Mouse (Mus musculus) CH12.LX (cell line): Measurements from ENCODE around the gene Ninl. TPM values are rescaled to one million over a fixed set of nuclear protein-coding genes. Genes with fewer than 3 reads are reported as not detected.

Source experiments
- DNase-seq: peaks from one replicate; pipeline ENCODE4 v3.0.0-alpha.2; 2013; ENCODE audit errors: extremely low read depth
- H3K27ac ChIP-seq: 2 replicates; pipeline ENCODE4 v1.5.1; 2012; ENCODE audit warnings: low read depth, mild to moderate bottlenecking, control low read depth, moderate library complexity; ENCODE audit not compliant: insufficient read depth
- H3K27me3 ChIP-seq: replicated peaks from 2 replicates; pipeline ENCODE3; 2012; ENCODE audit warnings: inconsistent platforms
- H3K36me3 ChIP-seq, 2 experiments: replicated peaks in 1 of 2; 2 replicates each; pipeline versions ENCODE3 to v1.6.1; 2012; ENCODE audit warnings: inconsistent platforms in 1 of 2, low read length in 1 of 2, mild to moderate bottlenecking in 1 of 2, mixed read lengths in 1 of 2, moderate library complexity in 1 of 2; ENCODE audit not compliant: control insufficient read depth in 1 of 2, insufficient read depth in 1 of 2
- H3K4me1 ChIP-seq, 2 experiments: 2 replicates each; pipeline ENCODE4 v1.6.1; 2012; ENCODE audit warnings: inconsistent platforms in 1 of 2, moderate library complexity in 1 of 2; ENCODE audit not compliant: insufficient read depth in 2 of 2, control insufficient read depth in 1 of 2
- H3K4me2 ChIP-seq: 2 replicates; pipeline ENCODE4 v1.6.1; 2012; ENCODE audit warnings: low read depth, mild to moderate bottlenecking, control low read depth; ENCODE audit not compliant: poor library complexity, insufficient read depth, severe bottlenecking
- H3K4me3 ChIP-seq, 3 experiments: fragments of 150-350 bp in 1 of 3; sonication (generic) in 1 of 3; replicated peaks in 1 of 3; 2 replicates each; pipeline versions ENCODE3 to v1.5.1; 2011 to 2012; ENCODE audit warnings: low read depth in 2 of 3, low read length in 2 of 3, mild to moderate bottlenecking in 2 of 3, moderate library complexity in 2 of 3, control low read depth in 1 of 3, improper control_type of control experiment in 1 of 3, inconsistent platforms in 1 of 3, mixed read lengths in 1 of 3; ENCODE audit not compliant: poor library complexity in 1 of 3
- H3K79me2 ChIP-seq: replicated peaks from 2 replicates; pipeline ENCODE4 v1.6.1; 2012; ENCODE audit warnings: mild to moderate bottlenecking, moderate library complexity; ENCODE audit not compliant: control insufficient read depth, poor library complexity, insufficient read depth, severe bottlenecking; ENCODE audit errors: extremely low read depth
- H3K9ac ChIP-seq: 2 replicates; pipeline ENCODE4 v1.6.1; 2012; ENCODE audit warnings: low read depth, mild to moderate bottlenecking, control low read depth, moderate library complexity; ENCODE audit not compliant: insufficient read depth
- H3K9me3 ChIP-seq: replicated peaks from 2 replicates; pipeline ENCODE3; 2012; ENCODE audit warnings: low read length, inconsistent platforms, mixed read lengths
- BHLHE40 ChIP-seq: IDR thresholded peaks from 2 replicates; pipeline ENCODE4 v1.6.1; 2011; ENCODE audit warnings: mild to moderate bottlenecking, low read depth, low read length, improper control_type of control experiment
- CHD2 ChIP-seq: IDR thresholded peaks from 2 replicates; pipeline ENCODE4 v1.6.1; 2011; ENCODE audit warnings: low read length, improper control_type of control experiment
- CTCF ChIP-seq, 2 experiments: IDR thresholded peaks in 1 of 2; conservative IDR thresholded peaks in 1 of 2; 2 replicates each; pipeline ENCODE4 v1.5.1; 2011 to 2012; ENCODE audit warnings: low read depth in 2 of 2, low read length in 2 of 2, improper control_type of control experiment in 1 of 2, inconsistent platforms in 1 of 2, mild to moderate bottlenecking in 1 of 2, moderate library complexity in 1 of 2
- ELF1 ChIP-seq: IDR thresholded peaks from 2 replicates; pipeline ENCODE4 v1.6.1; 2014; ENCODE audit warnings: low read depth, mild to moderate bottlenecking, inconsistent platforms, low read length, improper control_type of control experiment
- EP300 ChIP-seq: IDR thresholded peaks from 2 replicates; pipeline ENCODE4 v1.6.1; 2011; ENCODE audit warnings: low read length, improper control_type of control experiment
- ETS1 ChIP-seq: conservative IDR thresholded peaks from 2 replicates; pipeline ENCODE4 v1.6.1; 2012; ENCODE audit warnings: low read depth, mild to moderate bottlenecking, inconsistent platforms, low read length, improper control_type of control experiment, moderate library complexity
- GABPA ChIP-seq: IDR thresholded peaks from 2 replicates; pipeline ENCODE4 v1.6.1; 2012; ENCODE audit warnings: low read depth, low read length, improper control_type of control experiment, inconsistent platforms; ENCODE audit not compliant: insufficient replicate concordance
- HCFC1 ChIP-seq: IDR thresholded peaks from 2 replicates; pipeline ENCODE4 v1.6.1; 2012; ENCODE audit warnings: low read depth, mild to moderate bottlenecking, inconsistent platforms, low read length, improper control_type of control experiment
- IRF4 ChIP-seq: IDR thresholded peaks from 2 replicates; pipeline ENCODE4 v1.6.1; 2014; ENCODE audit warnings: low read depth, mild to moderate bottlenecking, inconsistent platforms, low read length, improper control_type of control experiment
- JUN ChIP-seq: IDR thresholded peaks from 2 replicates; pipeline ENCODE4 v1.6.1; 2011; ENCODE audit warnings: low read depth, mild to moderate bottlenecking, low read length, improper control_type of control experiment, moderate library complexity; ENCODE audit not compliant: insufficient read depth
- JUND ChIP-seq: conservative IDR thresholded peaks from 2 replicates; pipeline ENCODE4 v1.6.1; 2011; ENCODE audit warnings: low read depth, low read length, improper control_type of control experiment
- MEF2A ChIP-seq: IDR thresholded peaks from 2 replicates; pipeline ENCODE4 v1.6.1; 2014; ENCODE audit warnings: low read depth, mild to moderate bottlenecking, inconsistent platforms, low read length, improper control_type of control experiment, borderline replicate concordance
- NELFE ChIP-seq: IDR thresholded peaks from 2 replicates; pipeline ENCODE4 v1.6.1; 2011; ENCODE audit warnings: low read depth, low read length, improper control_type of control experiment
- PAX5 ChIP-seq: IDR thresholded peaks from 2 replicates; pipeline ENCODE4 v1.6.1; 2012; ENCODE audit warnings: low read length, inconsistent platforms, mixed read lengths
- POLR2A ChIP-seq: IDR thresholded peaks from 2 replicates; pipeline ENCODE4 v1.6.1; 2011; ENCODE audit warnings: low read depth, mild to moderate bottlenecking, improper control_type of control experiment, low read length
- POLR2AphosphoS2 ChIP-seq: IDR thresholded peaks from 2 replicates; pipeline ENCODE4 v1.6.1; 2011; ENCODE audit warnings: low read depth, low read length, improper control_type of control experiment
- RCOR1 ChIP-seq: conservative IDR thresholded peaks from 2 replicates; pipeline ENCODE4 v1.6.1; 2012; ENCODE audit warnings: low read depth, mild to moderate bottlenecking, inconsistent platforms, low read length, improper control_type of control experiment
- SIN3A ChIP-seq: IDR thresholded peaks from 2 replicates; pipeline ENCODE4 v1.6.1; 2012; ENCODE audit warnings: low read length, improper control_type of control experiment, inconsistent platforms
- TBP ChIP-seq: conservative IDR thresholded peaks from 2 replicates; pipeline ENCODE4 v1.6.1; 2011; ENCODE audit warnings: low read depth, low read length, improper control_type of control experiment
- TCF12 ChIP-seq: IDR thresholded peaks from 2 replicates; pipeline ENCODE4 v1.6.1; 2014; ENCODE audit warnings: low read depth, mild to moderate bottlenecking, inconsistent platforms, low read length, improper control_type of control experiment
- USF1 ChIP-seq: IDR thresholded peaks from 2 replicates; pipeline ENCODE4 v1.6.1; 2014; ENCODE audit warnings: low read depth, mild to moderate bottlenecking, inconsistent platforms, low read length, improper control_type of control experiment
- USF2 ChIP-seq: conservative IDR thresholded peaks from 2 replicates; pipeline ENCODE4 v1.6.1; 2011; ENCODE audit warnings: low read depth, low read length, improper control_type of control experiment
- ZC3H11A ChIP-seq: IDR thresholded peaks from 2 replicates; pipeline ENCODE4 v1.6.1; 2012; ENCODE audit warnings: low read depth, mild to moderate bottlenecking, inconsistent platforms, low read length, improper control_type of control experiment
- ZMIZ1 ChIP-seq: IDR thresholded peaks from 2 replicates; pipeline ENCODE4 v1.6.1; 2012; ENCODE audit warnings: low read depth, mild to moderate bottlenecking, inconsistent platforms, low read length, improper control_type of control experiment
- ZNF384 ChIP-seq: IDR thresholded peaks from 2 replicates; pipeline ENCODE4 v1.6.1; 2012; ENCODE audit warnings: low read depth, low read length, improper control_type of control experiment, inconsistent platforms
- dilution Hi-C: fragments of 300-500 bp; cut with MboI; formaldehyde crosslinking; loops from 2 replicates; pipeline ENCODE4 v1.14.3; 2020; ENCODE audit warnings: low sequenced_read_pairs; ENCODE audit not compliant: extremely low pct_unique_long_range_greater_than_20kb, extremely low pct_ligation_motif_present
- in situ Hi-C: fragments of 300-500 bp; cut with MboI; formaldehyde crosslinking; loops from 3 replicates; pipeline ENCODE4 v1.14.3; 2019; ENCODE audit warnings: low sequenced_read_pairs, low pct_ligation_motif_present, low pct_unique_long_range_greater_than_20kb, mixed read lengths
- polyA plus RNA-seq: library from polyadenylated mRNA; unstranded; fragments of >175 nt; gene quantifications from 2 replicates; pipeline ENCODE4 v1.2.1, GENCODE M21; 2012; ENCODE audit warnings: low read depth; ENCODE audit not compliant: insufficient read length
- total RNA-seq, 2 experiments: library from RNA; depleted of rRNA; stranded (reverse); fragments of 300-350 nt in 1 of 2; fragments of >200 nt in 1 of 2; gene quantifications; 2 replicates each; pipeline ENCODE4 v1.2.3; 2012 to 2014

Ninl gene
- total and polyA plus RNA-seq, 3 experiments, result 1.8 to 6.6 (median 3.5) TPM

DNA sequence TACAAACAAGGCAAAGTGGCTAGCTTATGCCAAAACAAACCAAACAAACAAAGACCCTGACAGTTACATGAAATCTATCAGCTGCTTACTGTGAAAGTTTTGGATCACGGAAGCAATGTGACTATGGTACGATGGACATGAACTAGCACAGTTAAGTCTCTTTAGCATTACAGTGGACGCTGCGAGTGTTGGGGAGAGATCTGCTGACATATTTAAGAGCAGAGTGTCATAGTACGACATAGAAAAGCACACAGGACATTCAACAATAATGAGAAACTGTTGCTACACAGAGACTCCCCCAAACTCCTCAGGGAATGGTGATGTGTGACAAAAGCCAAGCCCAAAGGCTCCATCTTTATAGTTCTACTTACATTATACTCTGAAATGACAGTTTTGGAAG, 95.2 kb downstream of the Ninl start:
- in situ Hi-C loops (no loop called here), dilution Hi-C loops (no loop called here)
- Histone ChIP-seq H3K4me2 (no peak overlapping the region), H3K9ac (no peak overlapping the region), H3K4me1 (no peaks in the 10 kb centered on the region), H3K9me3 (no peaks in the 10 kb centered on the region), H3K36me3 (peaks cover 3% of the 10 kb centered on the region in 2 experiments), H3K27ac (no peak overlapping the region), H3K79me2 (no peaks in the 10 kb centered on the region), H3K27me3 (no peaks in the 10 kb centered on the region), H3K4me3 (no peak overlapping the region)
- no peak for DNase-seq
- TF ChIP-seq ZMIZ1, result no peak
- TF ChIP-seq JUND, result no peak
- TF ChIP-seq USF2, result no peak
- no peak for TF ChIP-seq ZC3H11A
- no peak for TF ChIP-seq POLR2A
- no peak for TF ChIP-seq GABPA
- no peak for TF ChIP-seq NELFE
- TF ChIP-seq ETS1, result no peak
- no peak for TF ChIP-seq IRF4
- TF ChIP-seq TCF12, result no peak
- TF ChIP-seq SIN3A, result no peak
- no peak for TF ChIP-seq MEF2A
- TF ChIP-seq USF1, result no peak
- no peak for TF ChIP-seq PAX5
- TF ChIP-seq RCOR1, result no peak
- TF ChIP-seq ZNF384, result no peak
- no peak for TF ChIP-seq ELF1
- no peak for TF ChIP-seq EP300

DNA sequence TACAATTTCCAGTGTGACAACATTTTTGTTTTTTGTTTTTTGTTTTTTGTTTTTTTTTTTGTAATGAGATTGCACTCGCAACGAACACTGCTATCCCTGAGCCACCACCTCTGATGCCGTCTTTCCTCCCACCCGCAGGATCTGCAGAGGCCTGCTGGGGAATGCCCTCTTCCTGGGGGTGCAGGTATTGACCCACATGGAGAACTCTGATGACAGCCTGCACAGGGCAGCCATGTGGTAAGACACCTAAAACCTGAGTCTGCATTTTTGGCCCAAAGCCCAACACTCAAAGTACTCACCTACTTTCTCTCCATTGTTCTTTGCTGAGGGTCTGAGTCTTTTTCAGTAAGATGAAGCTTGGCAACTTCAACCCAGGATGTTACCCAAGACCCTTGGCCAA, 104.5 kb downstream of the Ninl start:
- in situ Hi-C loops (no loop called here), dilution Hi-C loops (no loop called here)
- no peak for DNase-seq
- TF ChIP-seq ZMIZ1, result no peak
- TF ChIP-seq BHLHE40, result no peak
- no peak for TF ChIP-seq CHD2
- no peak for TF ChIP-seq JUN
- TF ChIP-seq ETS1, result no peak
- TF ChIP-seq TBP, result no peak
- no peak for TF ChIP-seq POLR2AphosphoS2
- no peak for TF ChIP-seq HCFC1
- TF ChIP-seq CTCF (conservative IDR thresholded peaks at IDR 0.05 in 1 of 2, IDR thresholded peaks at IDR 0.05 in 1 of 2; ENCODE audit: low read depth in 2 of 2, low read length in 2 of 2), result no peak
- no peak overlapping the region for H3K4me2 ChIP-seq
- H3K9ac ChIP-seq, result no peak overlapping the region
- H3K36me3 ChIP-seq, result peaks cover 9 to 49% of the 10 kb centered on the region in 2 experiments
- no peaks in the 10 kb centered on the region for H3K27me3 ChIP-seq
- no peaks in the 10 kb centered on the region for H3K79me2 ChIP-seq
- no peak overlapping the region for H3K4me3 ChIP-seq
- no peaks in the 10 kb centered on the region for H3K4me1 ChIP-seq
- no peaks in the 10 kb centered on the region for H3K9me3 ChIP-seq
- no peak overlapping the region for H3K27ac ChIP-seq
